Mouse (Mus musculus): ENCODE measurements around the gene Zfp788.

- no peak for TF ChIP-seq CEBPB (IDR thresholded peaks at IDR 0.05; ENCODE audit: insufficient read depth, poor library complexity, severe bottlenecking)
- no peak for TF ChIP-seq POLR2A (IDR thresholded peaks at IDR 0.05; ENCODE audit: insufficient read length, low read depth)
- TF ChIP-seq TCF3 (IDR thresholded peaks at IDR 0.05; ENCODE audit: insufficient read length, low read depth), result no peak
- no peak for TF ChIP-seq MAX (IDR thresholded peaks at IDR 0.05; ENCODE audit: low read depth)
- no peak for TF ChIP-seq POLR2AphosphoS2 (IDR thresholded peaks at IDR 0.05; ENCODE audit: insufficient read length, low read depth)
Measured at GRCm38 (mm10) chr7:41598615-41599014, 34.4 kb upstream of the Zfp788 start.
